Mouse (Mus musculus) embryo, embryonic 10 days (tissue): ENCODE results near the gene Smarcd1.
"Not testable (repeated sequence)": the region's sequence is repeated elsewhere in the genome, so short reads cannot be mapped to it uniquely, and the experiment has no call there.

Experiments
- DNase-seq: peaks from one replicate; pipeline ENCODE4 v3.0.0-alpha.2; 2015; ENCODE audit warnings: low spot score

Smarcd1 gene

GRCm38 (mm10) chr15:99715361-99715865 lies 13.5 kb downstream of the Smarcd1 start:
- DNase-seq: no peak

GRCm38 (mm10) chr15:99715982-99716746 lies 14.2 kb downstream of the Smarcd1 start:
- DNase-seq: no peak

- no peak for DNase-seq
Observed at GRCm38 (mm10) chr15:99716814-99717213, 14.9 kb downstream of the Smarcd1 start.

- DNase-seq: no peak
Observed at GRCm38 (mm10) chr15:99717386-99718334, 15.7 kb downstream of the Smarcd1 start, which contains the start of gene Gpd1. Gpd1 (plus strand) TSS chr15:99717515.

GRCm38 (mm10) chr15:99718461-99719021 lies 16.6 kb downstream of the Smarcd1 start:
- no peak for DNase-seq

GRCm38 (mm10) chr15:99719865-99720264 lies 17.9 kb downstream of the Smarcd1 start:
- no peak for DNase-seq

GRCm38 (mm10) chr15:99721921-99722743 lies 20.2 kb downstream of the Smarcd1 start:
- DNase-seq: no peak

GRCm38 (mm10) chr15:99723120-99723514 lies 21.2 kb downstream of the Smarcd1 start:
- no peak for DNase-seq

- peak; percentile 48 for DNase-seq
Observed at GRCm38 (mm10) chr15:99723515-99724291, 21.8 kb downstream of the Smarcd1 start.

- peak; percentile 72 for DNase-seq
Observed at GRCm38 (mm10) chr15:99724292-99725021, 22.5 kb downstream of the Smarcd1 start.

- peak; percentile 97 for DNase-seq
Observed at GRCm38 (mm10) chr15:99725341-99726155, 23.6 kb downstream of the Smarcd1 start, which contains the start of gene Cox14. Cox14 (plus strand) TSS chr15:99725618.

- no peak for DNase-seq
Observed at GRCm38 (mm10) chr15:99726549-99726948, 24.6 kb downstream of the Smarcd1 start.

- not testable (repeated sequence) for DNase-seq
Observed at GRCm38 (mm10) chr15:99727039-99727438, 25.1 kb downstream of the Smarcd1 start.

- DNase-seq: no peak
Observed at GRCm38 (mm10) chr15:99727525-99727924, 25.6 kb downstream of the Smarcd1 start.

GRCm38 (mm10) chr15:99728211-99728610 lies 26.3 kb downstream of the Smarcd1 start:
- DNase-seq: no peak

GRCm38 (mm10) chr15:99729056-99729783 lies 27.3 kb downstream of the Smarcd1 start:
- DNase-seq: no peak

- DNase-seq: no peak
Observed at GRCm38 (mm10) chr15:99731167-99731566, 29.2 kb downstream of the Smarcd1 start.

- no peak for DNase-seq
Observed at GRCm38 (mm10) chr15:99731678-99732077, 29.7 kb downstream of the Smarcd1 start.
